16 mouse cellular contexts compared by ENCODE assay signal in the genomic region with DNA sequence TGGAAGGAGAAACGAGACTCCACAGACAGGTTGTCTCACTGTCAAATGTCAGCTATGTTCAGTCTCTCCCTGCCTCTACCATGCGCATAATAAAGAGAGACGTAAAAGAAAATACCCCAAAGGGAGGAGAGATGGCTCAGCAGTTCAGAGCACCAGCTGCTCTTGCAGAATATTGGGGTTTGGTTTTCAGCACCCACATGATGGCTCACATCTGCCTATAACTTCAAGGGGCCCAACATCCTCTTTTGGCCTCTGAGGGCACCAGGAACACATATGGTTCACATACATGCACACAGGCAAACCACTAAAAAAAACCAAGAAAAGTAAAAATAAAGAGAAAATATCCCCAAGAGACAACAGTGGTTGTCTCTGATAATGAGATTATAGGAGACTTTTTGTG. TPM values are rescaled to one million over a fixed set of nuclear protein-coding genes. Genes with fewer than 3 reads are reported as not detected.
DNase-seq lines count a peak whose midpoint lies in the region; ATAC-seq lines count a peak whose summit lies in the region.
"Had no signal": no experiment of that assay in that cellular context is flagged by ENCODE, and none has a peak within 500 bp of the region (broad histone marks: within the 10 kb centered on the region; RNA-seq: fewer than 3 reads in every experiment).

No protein-coding gene starts in this region.

- H3K4me1 ChIP-seq in embryonic facial prominence, embryonic 13.5 days = peaks cover 7% of the 10 kb centered on the region
- peaks cover 13% of the 10 kb centered on the region for H3K4me1 ChIP-seq in midbrain, embryonic 12.5 days
- no peaks in the 10 kb centered on the region for H3K4me1 ChIP-seq in liver, embryonic 11.5 days (replicated peaks; ENCODE audit: control insufficient read depth, insufficient read depth, low read length)
- H3K4me1 ChIP-seq: liver, embryonic 12.5 days had no signal

- WGBS in embryonic facial prominence, embryonic 13.5 days = 39% methylated on average over 3 of the region's 3 CpGs
- WGBS in midbrain, embryonic 12.5 days = 19% methylated on average over 3 of the region's 3 CpGs
- WGBS in liver, embryonic 11.5 days = 81% methylated on average over 3 of the region's 3 CpGs

- no peak overlapping the region for H3K4me2 ChIP-seq in embryonic facial prominence, embryonic 13.5 days
- 0 out of 2 replicates have a peak overlapping the region, but pooled peaks have one; percentile 16 for H3K4me2 ChIP-seq in midbrain, embryonic 12.5 days (replicated peaks)
- H3K4me2 ChIP-seq in liver, embryonic 11.5 days = no peak overlapping the region
- H3K4me2 ChIP-seq: liver, embryonic 12.5 days had no signal

- H3K9ac ChIP-seq in embryonic facial prominence, embryonic 13.5 days = no peak overlapping the region
- 0 out of 2 replicates have a peak overlapping the region, but pooled peaks have one; percentile 5 for H3K9ac ChIP-seq in midbrain, embryonic 12.5 days (replicated peaks)
- no peak overlapping the region for H3K9ac ChIP-seq in liver, embryonic 11.5 days (ENCODE audit: low read depth, low read length)
- H3K9ac ChIP-seq: liver, embryonic 12.5 days had no signal

- H3K9me3 ChIP-seq in embryonic facial prominence, embryonic 13.5 days = no peaks in the 10 kb centered on the region
- no peaks in the 10 kb centered on the region for H3K9me3 ChIP-seq in midbrain, embryonic 12.5 days
- H3K9me3 ChIP-seq in liver, embryonic 11.5 days (ENCODE audit: control insufficient read depth, low read length) = no peaks in the 10 kb centered on the region
- H3K9me3 ChIP-seq: liver, embryonic 12.5 days had no signal

- no peak for ATAC-seq in embryonic facial prominence, embryonic 13.5 days (ENCODE audit: insufficient number of reproducible peaks, insufficient read depth, low FRiP score, low TSS enrichment, low read depth)
- 0 out of 2 replicates have a peak, but pooled peaks have one; percentile 30 for ATAC-seq in granulocyte monocyte progenitor cell, adult 5-6 weeks (replicated peaks; ENCODE audit: poor library complexity, severe bottlenecking)
- ATAC-seq in midbrain, embryonic 12.5 days (ENCODE audit: low FRiP score, low read depth) = no peak
- no peak for ATAC-seq in liver, embryonic 11.5 days (replicated peaks; ENCODE audit: low FRiP score)
- ATAC-seq: liver, embryonic 12.5 days had no signal

- H3K27me3 ChIP-seq in embryonic facial prominence, embryonic 13.5 days = no peaks in the 10 kb centered on the region
- no peaks in the 10 kb centered on the region for H3K27me3 ChIP-seq in midbrain, embryonic 12.5 days
- H3K27me3 ChIP-seq in liver, embryonic 11.5 days (replicated peaks; ENCODE audit: control insufficient read depth, insufficient read depth, low read length) = no peaks in the 10 kb centered on the region

- no peaks in the 10 kb centered on the region for H3K36me3 ChIP-seq in embryonic facial prominence, embryonic 13.5 days
- H3K36me3 ChIP-seq in midbrain, embryonic 12.5 days = no peaks in the 10 kb centered on the region
- H3K36me3 ChIP-seq in liver, embryonic 11.5 days (ENCODE audit: control insufficient read depth, insufficient read depth, low read length) = no peaks in the 10 kb centered on the region
- H3K36me3 ChIP-seq: liver, embryonic 12.5 days had no signal

- no peak overlapping the region for H3K4me3 ChIP-seq in embryonic facial prominence, embryonic 13.5 days
- no peak overlapping the region for H3K4me3 ChIP-seq in midbrain, embryonic 12.5 days
- H3K4me3 ChIP-seq in liver, embryonic 11.5 days (ENCODE audit: low read depth, low read length) = no peak overlapping the region
- H3K4me3 ChIP-seq: liver, embryonic 12.5 days had no signal

- peak; percentile 29 for DNase-seq in 416B (ENCODE audit: low read depth)
- DNase-seq in heart, adult 8-10 months (ENCODE audit: low spot score) = no peak
- DNase-seq in frontal cortex, postnatal 36 days (ENCODE audit: low spot score in 2 of 2) = no peak
- no peak for DNase-seq in liver, embryonic 11.5 days (ENCODE audit: low spot score)
- DNase-seq in urinary bladder, postnatal 4 days (ENCODE audit: low spot score in 2 of 2) = no peak
- DNase-seq: cerebellum, adult 11-12 months; heart, postnatal 10 days; kidney, adult 18-20 months; lung, postnatal 4 days had no signal

- peak overlapping the region; percentile 48; the same call in 1 of the 2 replicates for H3K27ac ChIP-seq in embryonic facial prominence, embryonic 13.5 days
- H3K27ac ChIP-seq in midbrain, embryonic 12.5 days (replicated peaks) = peak overlapping the region; percentile 95
- no peak overlapping the region for H3K27ac ChIP-seq in liver, embryonic 11.5 days (ENCODE audit: low read depth, low read length)
- H3K27ac ChIP-seq: liver, embryonic 12.5 days had no signal

RNA-seq across cellular contexts. Expression of a gene that starts 15.1 kb away (rescaled TPM):
- 0.37 TPM in 1 of 2 replicates, not detected in the other for polyA plus RNA-seq in embryonic facial prominence, embryonic 13.5 days (2015; fragmentation: Nextera tagmentation; extraction: Ambion mirVana)
- total RNA-seq in granulocyte monocyte progenitor cell, adult 5-6 weeks (2014; fragmentation: Nextera tagmentation) = not detected in 2 replicates
- total RNA-seq in granulocyte monocyte progenitor cell, adult 5-6 weeks (2017) = not detected in 2 replicates
- not detected in 2 replicates for polyA plus RNA-seq in midbrain, embryonic 12.5 days (2016; fragmentation: Nextera tagmentation; extraction: Ambion mirVana)
- under 1 TPM in 1 of 4 experiments, not detected in 3; 0.55 TPM for total RNA-seq in heart, adult 8-10 months (2022)
- 0.14 TPM in 1 of 2 replicates, not detected in the other for polyA plus RNA-seq in liver, embryonic 11.5 days (2014; fragmentation: Nextera tagmentation; extraction: Ambion mirVana)
- polyA plus RNA-seq: liver, embryonic 12.5 days; stomach, embryonic 14.5 days; urinary bladder, adult 2 months had no signal

RNA-seq across cellular contexts. Expression of a gene that starts 54.3 kb away (rescaled TPM):
- polyA plus RNA-seq in embryonic facial prominence, embryonic 13.5 days (2015; fragmentation: Nextera tagmentation; extraction: Ambion mirVana) = 0.28 TPM in 1 of 2 replicates, not detected in the other
- not detected in 2 replicates for total RNA-seq in granulocyte monocyte progenitor cell, adult 5-6 weeks (2014; fragmentation: Nextera tagmentation)
- not detected in 2 replicates for total RNA-seq in granulocyte monocyte progenitor cell, adult 5-6 weeks (2017)
- polyA plus RNA-seq in midbrain, embryonic 12.5 days (2016; fragmentation: Nextera tagmentation; extraction: Ambion mirVana) = not detected in 2 replicates
- total RNA-seq in heart, adult 8-10 months (2022) = not detected
- not detected in 2 replicates for polyA plus RNA-seq in liver, embryonic 11.5 days (2014; fragmentation: Nextera tagmentation; extraction: Ambion mirVana)
- total RNA-seq: heart, postnatal 10 days had no signal
- polyA plus RNA-seq: neural tube, embryonic 11.5 days had no signal
